Mouse (Mus musculus): ENCODE results near the gene Slc44a1. TPM values are rescaled to one million over a fixed set of nuclear protein-coding genes. Genes with fewer than 3 reads are reported as not detected.

Gene Slc44a1
- polyA plus RNA-seq, 1 experiment: 10.2 TPM

DNA sequence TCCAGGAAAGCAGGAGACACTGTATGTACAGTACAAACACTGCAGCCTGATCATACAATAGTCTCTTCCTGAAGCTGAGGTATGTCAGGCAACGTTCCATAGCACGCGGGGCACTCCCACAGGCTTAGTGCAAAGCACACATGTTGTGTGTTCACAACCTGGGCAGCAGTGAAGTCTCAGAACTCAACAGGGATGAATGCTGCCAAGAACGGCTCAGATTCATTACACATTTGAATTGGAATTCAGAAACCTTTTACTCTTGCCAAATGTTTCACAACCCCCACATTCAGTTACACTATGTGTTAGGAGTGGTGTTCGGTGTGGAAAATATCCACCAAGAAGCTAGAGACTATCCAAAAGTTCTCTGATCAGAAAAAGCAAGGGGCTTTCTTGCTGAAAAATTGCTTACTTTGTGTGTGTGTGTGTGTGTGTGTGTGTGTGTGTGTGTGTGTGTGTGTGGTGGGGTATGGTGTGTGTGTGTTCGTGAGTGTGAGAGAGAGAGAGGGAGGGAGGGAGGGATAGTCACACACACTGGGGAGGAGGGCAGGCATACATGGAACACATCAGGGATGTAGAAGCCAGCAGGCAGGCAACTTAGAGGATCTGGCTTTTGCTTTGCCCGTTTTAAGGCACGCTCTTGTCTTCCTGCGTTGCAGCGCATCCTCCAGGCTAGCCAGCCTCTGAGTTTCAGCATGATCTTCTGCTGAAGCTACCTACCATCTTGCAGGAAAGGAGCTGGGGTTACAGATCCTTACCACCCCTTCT is 24.2 kb upstream of the Slc44a1 start:
- Histone ChIP-seq H3K4me1 (ENCODE audit: control insufficient read depth, insufficient read depth, low read length) (peaks cover 8% of the 10 kb centered on the region), H3K4me3 (replicated peaks; ENCODE audit: control insufficient read depth, low read depth, low read length) (no peak overlapping the region), H3K27ac (ENCODE audit: control insufficient read depth, insufficient read depth, low read depth, low read length, poor library complexity) (no peak overlapping the region)
- WGBS: 82% methylated on average over 9 of the region's 10 CpGs
- TF ChIP-seq CTCF (IDR thresholded peaks at IDR 0.05; ENCODE audit: control insufficient read depth, insufficient read depth, low read length): no peak
- TF ChIP-seq POLR2A (IDR thresholded peaks at IDR 0.05; ENCODE audit: borderline replicate concordance, control insufficient read depth, low read depth, low read length): no peak

DNA sequence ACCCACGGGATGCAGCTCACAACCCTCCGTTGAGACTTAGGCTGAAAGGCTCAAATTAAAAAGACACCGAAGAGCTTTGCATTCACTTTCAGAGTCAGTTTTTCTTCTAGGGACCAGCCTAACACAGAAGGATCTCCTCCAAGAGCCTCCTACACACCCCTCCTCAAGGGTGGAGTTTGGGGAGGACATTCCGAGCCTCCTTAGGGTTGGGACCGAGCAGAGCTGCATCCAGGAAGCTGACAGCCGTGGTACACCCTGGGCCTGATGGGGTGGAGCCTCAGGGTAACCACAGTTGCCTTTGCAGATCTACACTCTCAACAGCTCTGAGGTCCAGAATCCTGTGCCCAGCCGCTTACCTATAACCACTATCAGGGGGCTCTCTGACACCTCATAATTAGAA is 23.3 kb upstream of the Slc44a1 start:
- TF ChIP-seq POLR2A (IDR thresholded peaks at IDR 0.05; ENCODE audit: borderline replicate concordance, control insufficient read depth, low read depth, low read length): no peak
- no peak for TF ChIP-seq CTCF (IDR thresholded peaks at IDR 0.05; ENCODE audit: control insufficient read depth, insufficient read depth, low read length)
- WGBS: 50% methylated on average over 7 of the region's 7 CpGs
- H3K4me3 ChIP-seq (replicated peaks; ENCODE audit: control insufficient read depth, low read depth, low read length): no peak overlapping the region
- peaks cover 8% of the 10 kb centered on the region for H3K4me1 ChIP-seq (ENCODE audit: control insufficient read depth, insufficient read depth, low read length)
- H3K27ac ChIP-seq (ENCODE audit: control insufficient read depth, insufficient read depth, low read depth, low read length, poor library complexity): no peak overlapping the region

DNA sequence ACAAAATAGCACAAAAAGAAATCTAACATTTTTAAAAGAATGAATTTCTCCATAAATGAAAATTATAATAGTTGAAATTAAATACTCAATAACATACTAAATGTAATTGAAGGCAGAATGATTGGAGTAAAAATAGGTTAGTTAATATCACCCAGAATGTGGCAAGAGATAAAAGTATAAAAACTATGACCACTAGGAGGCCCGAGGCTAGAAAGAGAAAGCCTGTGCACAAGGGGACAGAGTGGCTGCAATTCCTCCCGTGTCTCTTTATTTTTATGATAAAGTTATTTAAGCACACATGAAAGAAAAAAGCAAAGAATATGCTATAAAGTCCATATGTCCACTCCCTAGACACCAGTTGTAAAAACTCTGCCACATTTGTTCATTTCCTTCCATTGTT is 17.4 kb upstream of the Slc44a1 start:
- Histone ChIP-seq H3K4me1 (ENCODE audit: control insufficient read depth, insufficient read depth, low read length) (no peaks in the 10 kb centered on the region), H3K4me3 (replicated peaks; ENCODE audit: control insufficient read depth, low read depth, low read length) (no peak overlapping the region), H3K27ac (ENCODE audit: control insufficient read depth, insufficient read depth, low read depth, low read length, poor library complexity) (no peak overlapping the region)
- TF ChIP-seq CTCF (IDR thresholded peaks at IDR 0.05; ENCODE audit: control insufficient read depth, insufficient read depth, low read length): no peak
- TF ChIP-seq POLR2A (IDR thresholded peaks at IDR 0.05; ENCODE audit: borderline replicate concordance, control insufficient read depth, low read depth, low read length): no peak
- 48% methylated on average over 2 of the region's 2 CpGs for WGBS

DNA sequence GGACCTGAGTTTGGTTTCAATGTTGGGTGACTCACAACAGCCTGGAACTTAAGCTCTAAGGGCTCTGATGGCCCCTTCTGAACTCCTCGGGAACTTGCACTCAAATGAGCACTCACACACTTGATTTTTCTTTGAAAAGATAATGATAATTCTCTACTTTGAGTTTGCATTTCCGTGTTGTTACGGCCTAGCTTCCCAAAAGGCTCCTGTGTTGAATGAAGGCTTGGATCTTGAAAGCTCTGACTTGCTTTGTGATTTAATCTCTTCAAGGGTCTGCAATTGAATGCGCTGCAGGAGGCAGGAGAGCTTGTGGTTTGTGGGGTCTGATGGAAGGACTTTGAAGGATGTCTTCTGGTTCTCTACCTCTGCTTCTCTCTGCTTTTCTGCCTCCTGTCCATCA is 13.1 kb upstream of the Slc44a1 start:
- Histone ChIP-seq H3K27ac (ENCODE audit: control insufficient read depth, insufficient read depth, low read depth, low read length, poor library complexity) (no peak overlapping the region), H3K4me1 (ENCODE audit: control insufficient read depth, insufficient read depth, low read length) (no peaks in the 10 kb centered on the region; the same call in 1 of the 2 replicates), H3K4me3 (replicated peaks; ENCODE audit: control insufficient read depth, low read depth, low read length) (no peak overlapping the region)
- no peak for TF ChIP-seq CTCF (IDR thresholded peaks at IDR 0.05; ENCODE audit: control insufficient read depth, insufficient read depth, low read length)
- no peak for TF ChIP-seq POLR2A (IDR thresholded peaks at IDR 0.05; ENCODE audit: borderline replicate concordance, control insufficient read depth, low read depth, low read length)
- WGBS: 82% methylated on average over 4 of the region's 4 CpGs

DNA sequence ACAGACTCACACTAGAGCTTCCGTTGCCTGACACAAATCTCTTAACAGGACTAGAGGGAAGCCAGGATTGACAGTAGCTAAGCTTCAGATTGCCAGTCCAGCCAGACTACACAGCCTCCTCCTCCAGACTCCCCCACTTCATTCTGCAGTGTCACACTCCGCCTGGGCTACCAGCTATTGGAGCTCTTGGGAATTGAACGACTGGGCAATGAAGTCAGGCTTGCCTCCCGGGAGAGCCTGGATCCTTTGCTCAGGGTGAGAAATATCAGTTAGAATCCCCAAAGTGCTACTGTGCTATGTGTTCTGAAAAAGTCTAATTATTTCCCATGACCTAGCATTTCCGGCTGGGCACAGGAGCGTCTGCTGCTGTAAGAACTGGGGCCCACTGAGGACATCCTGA is 9.7 kb upstream of the Slc44a1 start:
- no peaks in the 10 kb centered on the region; the same call in 1 of the 2 replicates for H3K4me1 ChIP-seq (ENCODE audit: control insufficient read depth, insufficient read depth, low read length)
- no peak overlapping the region for H3K27ac ChIP-seq (ENCODE audit: control insufficient read depth, insufficient read depth, low read depth, low read length, poor library complexity)
- no peak for TF ChIP-seq CTCF (IDR thresholded peaks at IDR 0.05; ENCODE audit: control insufficient read depth, insufficient read depth, low read length)
- TF ChIP-seq POLR2A (IDR thresholded peaks at IDR 0.05; ENCODE audit: borderline replicate concordance, control insufficient read depth, low read depth, low read length): no peak
- no peak overlapping the region for H3K4me3 ChIP-seq (replicated peaks; ENCODE audit: control insufficient read depth, low read depth, low read length)
- WGBS: 69% methylated on average over 6 of the region's 6 CpGs

DNA sequence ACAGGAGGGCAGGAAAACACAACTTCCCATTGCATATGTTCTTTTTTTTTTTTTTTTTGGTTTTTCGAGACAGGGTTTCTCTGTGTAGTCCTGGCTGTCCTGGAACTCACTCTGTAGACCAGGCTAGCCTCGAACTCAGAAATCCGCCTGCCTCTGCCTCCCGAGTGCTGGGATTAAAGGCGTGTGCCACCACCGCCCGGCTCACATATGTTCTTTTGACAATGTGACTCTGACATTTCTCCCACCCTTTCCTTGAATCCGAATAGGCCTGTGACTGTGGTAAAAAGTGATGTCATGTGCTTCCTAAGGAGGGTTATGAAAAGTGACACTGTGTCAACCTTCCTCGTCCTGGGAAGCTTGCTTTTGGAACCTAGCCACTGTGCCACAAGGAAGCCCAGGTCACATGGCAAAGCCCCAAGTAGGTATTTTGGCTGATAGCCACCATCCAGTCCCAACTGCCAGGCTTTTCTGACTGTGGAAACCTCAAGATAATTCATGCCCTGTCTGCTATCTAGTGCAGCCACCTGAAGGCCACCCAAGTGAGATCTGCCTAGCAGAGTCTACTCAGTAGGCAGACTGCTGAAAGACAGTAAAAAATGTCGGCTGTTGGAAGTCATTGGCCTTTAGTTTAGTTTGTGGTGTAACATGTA is 8.5 kb upstream of the Slc44a1 start:
- WGBS: 45% methylated on average over 10 of the region's 10 CpGs

DNA sequence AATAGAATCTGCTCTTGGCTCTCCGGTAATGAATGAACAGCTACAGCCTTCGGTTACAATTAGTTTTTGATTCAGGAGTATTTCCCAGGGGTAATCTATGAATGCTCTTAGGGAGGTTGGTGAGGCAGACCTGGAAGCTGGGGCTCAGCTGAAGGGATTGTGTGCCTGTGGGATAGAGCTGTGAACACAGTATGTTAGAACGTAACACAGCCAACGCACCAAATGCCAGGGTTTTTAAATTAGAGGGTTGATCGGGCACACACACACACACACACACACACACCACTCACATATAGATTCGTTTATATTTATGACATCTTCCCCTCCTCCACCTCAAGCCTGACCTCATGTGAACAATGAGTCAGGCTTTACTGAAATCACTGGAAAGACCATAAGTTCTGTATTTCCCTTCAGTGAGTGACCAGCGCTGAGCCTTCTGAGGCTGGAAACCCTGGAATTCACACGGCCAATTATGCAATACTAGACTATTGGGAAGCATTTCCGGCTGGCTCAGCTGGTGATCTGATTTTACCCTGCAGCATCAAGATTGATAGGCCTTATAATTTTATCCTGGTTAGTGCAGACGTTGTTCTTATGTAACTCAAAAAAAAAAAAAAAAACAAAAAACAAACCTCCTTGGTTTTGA is 3.0 kb upstream of the Slc44a1 start:
- Histone ChIP-seq H3K4me3 (replicated peaks; ENCODE audit: control insufficient read depth, low read depth, low read length) (no peak overlapping the region), H3K27ac (ENCODE audit: control insufficient read depth, insufficient read depth, low read depth, low read length, poor library complexity) (no peak overlapping the region), H3K4me1 (ENCODE audit: control insufficient read depth, insufficient read depth, low read length) (peaks cover 1% of the 10 kb centered on the region; the same call in 1 of the 2 replicates)
- no peak for TF ChIP-seq CTCF (IDR thresholded peaks at IDR 0.05; ENCODE audit: control insufficient read depth, insufficient read depth, low read length)
- TF ChIP-seq POLR2A (IDR thresholded peaks at IDR 0.05; ENCODE audit: borderline replicate concordance, control insufficient read depth, low read depth, low read length): no peak
- WGBS: 80% methylated on average over 10 of the region's 10 CpGs

More for the DNA sequence above, 8.5 kb upstream of the Slc44a1 start:
- no peak overlapping the region for H3K27ac ChIP-seq (ENCODE audit: control insufficient read depth, insufficient read depth, low read depth, low read length, poor library complexity)
- TF ChIP-seq CTCF (IDR thresholded peaks at IDR 0.05; ENCODE audit: control insufficient read depth, insufficient read depth, low read length): no peak
- TF ChIP-seq POLR2A (IDR thresholded peaks at IDR 0.05; ENCODE audit: borderline replicate concordance, control insufficient read depth, low read depth, low read length): no peak
- H3K4me1 ChIP-seq (ENCODE audit: control insufficient read depth, insufficient read depth, low read length): no peaks in the 10 kb centered on the region; the same call in 1 of the 2 replicates
- no peak overlapping the region for H3K4me3 ChIP-seq (replicated peaks; ENCODE audit: control insufficient read depth, low read depth, low read length)

DNA sequence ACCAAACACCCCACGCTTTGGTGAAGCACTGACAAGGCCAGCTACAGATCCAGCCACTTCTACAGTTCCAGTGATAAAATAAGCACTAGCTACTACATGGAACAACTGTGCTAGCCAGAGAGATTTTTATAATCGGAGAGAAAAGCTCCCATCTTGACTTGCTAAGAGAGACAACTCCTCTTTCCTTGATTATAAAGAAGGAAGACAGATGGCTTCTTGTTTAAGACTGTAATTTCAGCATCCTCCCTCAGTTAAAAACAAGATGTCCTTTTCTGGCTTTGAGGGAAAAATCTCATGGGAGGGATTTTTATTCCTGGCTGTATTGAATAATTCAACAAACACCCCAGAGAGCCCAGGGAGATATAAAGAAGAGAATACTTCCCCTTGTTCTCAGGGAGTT is 1.8 kb upstream of the Slc44a1 start:
- peaks cover 1% of the 10 kb centered on the region; the same call in 1 of the 2 replicates for H3K4me1 ChIP-seq (ENCODE audit: control insufficient read depth, insufficient read depth, low read length)
- H3K27ac ChIP-seq (ENCODE audit: control insufficient read depth, insufficient read depth, low read depth, low read length, poor library complexity): no peak overlapping the region
- no peak overlapping the region for H3K4me3 ChIP-seq (replicated peaks; ENCODE audit: control insufficient read depth, low read depth, low read length)
- TF ChIP-seq CTCF (IDR thresholded peaks at IDR 0.05; ENCODE audit: control insufficient read depth, insufficient read depth, low read length) (no peak), POLR2A (IDR thresholded peaks at IDR 0.05; ENCODE audit: borderline replicate concordance, control insufficient read depth, low read depth, low read length) (no peak)
- 77% methylated on average over 2 of the region's 2 CpGs for WGBS

Data from bone marrow, adult 2 months (tissue).